Mouse (Mus musculus): ENCODE measurements at regions not wholly inside any gene's neighbourhood (a gene's known extent, or its start where the extent isn't known, plus 50 kb on each side); places are given as distances from the start of the nearest gene placed in this dataset.
A peak's percentile ranks its signal among the peaks of the same experiment; 100 is the strongest.

DNA sequence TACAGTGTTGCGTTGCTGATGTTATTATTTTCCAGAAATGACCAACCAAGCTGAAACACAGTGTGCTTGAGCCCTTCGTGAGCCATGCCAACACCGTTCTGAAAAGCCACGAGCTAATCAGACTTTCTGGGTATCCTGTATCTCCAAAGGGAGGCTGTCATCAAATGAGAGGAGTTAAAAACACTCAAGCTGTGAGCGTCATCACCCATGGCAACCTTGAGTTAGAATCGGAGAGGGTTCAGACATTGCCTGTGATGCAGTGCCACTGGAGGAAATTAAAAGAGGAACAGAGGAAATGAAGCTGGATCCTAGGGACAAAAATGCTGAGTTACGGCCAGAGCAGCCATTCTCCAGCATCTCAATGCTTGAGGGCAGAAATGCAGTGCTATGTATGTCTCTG lies 838.6 kb downstream of the Ntrk3 start:
- Histone ChIP-seq H3K9ac (ENCODE audit: low read depth, low read length) (no peak overlapping the region), H3K36me3 (ENCODE audit: control insufficient read depth, insufficient read depth, low read length) (no peaks in the 10 kb centered on the region), H3K4me2 (no peak overlapping the region), H3K27me3 (ENCODE audit: control insufficient read depth, insufficient read depth, low read length) (no peaks in the 10 kb centered on the region), H3K4me1 (ENCODE audit: control insufficient read depth, insufficient read depth, low read length) (no peaks in the 10 kb centered on the region), H3K27ac (ENCODE audit: low read depth, low read length) (no peak overlapping the region), H3K9me3 (replicated peaks; ENCODE audit: control insufficient read depth, low read length) (no peaks in the 10 kb centered on the region), H3K4me3 (ENCODE audit: low read depth, low read length) (no peak overlapping the region)
- no peak for ATAC-seq (replicated peaks; ENCODE audit: insufficient number of reproducible peaks, low FRiP score, low TSS enrichment)
- WGBS (ENCODE audit: insufficient replicate concordance), result 51% methylated on average over 7 of the region's 7 CpGs

- Histone ChIP-seq H3K27me3 (ENCODE audit: control insufficient read depth, insufficient read depth, low read length) (no peaks in the 10 kb centered on the region), H3K4me3 (ENCODE audit: low read depth, low read length) (no peak overlapping the region), H3K9me3 (replicated peaks; ENCODE audit: control insufficient read depth, low read length) (no peaks in the 10 kb centered on the region), H3K36me3 (ENCODE audit: control insufficient read depth, insufficient read depth, low read length) (no peaks in the 10 kb centered on the region), H3K4me2 (no peak overlapping the region), H3K27ac (ENCODE audit: low read depth, low read length) (no peak overlapping the region), H3K4me1 (ENCODE audit: control insufficient read depth, insufficient read depth, low read length) (no peaks in the 10 kb centered on the region), H3K9ac (ENCODE audit: low read depth, low read length) (no peak overlapping the region)
- ATAC-seq (replicated peaks; ENCODE audit: insufficient number of reproducible peaks, low FRiP score, low TSS enrichment), result no peak
- 71% methylated on average over 2 of the region's 2 CpGs for WGBS (ENCODE audit: insufficient replicate concordance)
These were observed 849.3 kb downstream of the Ntrk3 start for GRCm38 (mm10) chr7:77888543-77888942.

GRCm38 (mm10) chr7:77882605-77883354 lies 855.0 kb downstream of the Ntrk3 start:
- no peak overlapping the region for H3K4me3 ChIP-seq (ENCODE audit: low read depth, low read length)
- ATAC-seq (replicated peaks; ENCODE audit: insufficient number of reproducible peaks, low FRiP score, low TSS enrichment), result no peak
- H3K4me2 ChIP-seq, result no peak overlapping the region
- H3K36me3 ChIP-seq (ENCODE audit: control insufficient read depth, insufficient read depth, low read length), result no peaks in the 10 kb centered on the region
- H3K9me3 ChIP-seq (replicated peaks; ENCODE audit: control insufficient read depth, low read length), result no peaks in the 10 kb centered on the region
- no peaks in the 10 kb centered on the region for H3K4me1 ChIP-seq (ENCODE audit: control insufficient read depth, insufficient read depth, low read length)
- no peak overlapping the region for H3K27ac ChIP-seq (ENCODE audit: low read depth, low read length)
- no peaks in the 10 kb centered on the region for H3K27me3 ChIP-seq (ENCODE audit: control insufficient read depth, insufficient read depth, low read length)
- WGBS (ENCODE audit: insufficient replicate concordance), result 79% methylated on average over 5 of the region's 5 CpGs
- no peak overlapping the region for H3K9ac ChIP-seq (ENCODE audit: low read depth, low read length)

DNA sequence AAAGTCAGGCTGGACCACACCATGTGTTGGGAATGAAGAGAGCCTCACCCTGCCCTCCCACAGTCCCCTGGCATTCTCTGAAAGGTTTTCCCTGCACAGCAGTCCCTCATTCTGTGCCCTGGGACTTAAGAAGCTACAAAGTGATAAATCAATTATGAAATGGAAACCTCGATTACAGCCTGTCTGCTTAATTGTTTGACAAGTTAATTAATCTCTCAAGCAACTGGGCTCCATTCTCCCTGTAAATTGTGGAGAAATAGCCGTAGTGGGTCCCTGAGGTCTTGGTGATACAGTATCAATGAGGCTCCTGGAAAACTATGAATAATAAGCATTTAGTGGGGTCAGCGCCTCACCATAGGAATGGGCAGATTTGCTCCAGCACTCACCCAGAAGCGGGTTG lies 870.3 kb downstream of the Ntrk3 start:
- Histone ChIP-seq H3K4me3 (ENCODE audit: low read depth, low read length) (no peak overlapping the region), H3K27me3 (ENCODE audit: control insufficient read depth, insufficient read depth, low read length) (no peaks in the 10 kb centered on the region), H3K4me1 (ENCODE audit: control insufficient read depth, insufficient read depth, low read length) (no peaks in the 10 kb centered on the region), H3K36me3 (ENCODE audit: control insufficient read depth, insufficient read depth, low read length) (no peaks in the 10 kb centered on the region), H3K4me2 (no peak overlapping the region), H3K27ac (ENCODE audit: low read depth, low read length) (no peak overlapping the region), H3K9me3 (replicated peaks; ENCODE audit: control insufficient read depth, low read length) (no peaks in the 10 kb centered on the region), H3K9ac (ENCODE audit: low read depth, low read length) (no peak overlapping the region)
- no peak for ATAC-seq (replicated peaks; ENCODE audit: insufficient number of reproducible peaks, low FRiP score, low TSS enrichment)
- WGBS (ENCODE audit: insufficient replicate concordance), result 67% methylated on average over 4 of the region's 4 CpGs

- 77% methylated on average over 8 of the region's 8 CpGs for WGBS (ENCODE audit: insufficient replicate concordance)
- no peak overlapping the region for H3K4me3 ChIP-seq (ENCODE audit: low read depth, low read length)
These were observed 876.0 kb downstream of the Ntrk3 start for GRCm38 (mm10) chr7:77861841-77862240.

GRCm38 (mm10) chr7:77858436-77858835 lies 879.4 kb downstream of the Ntrk3 start:
- 48% methylated on average over 4 of the region's 4 CpGs for WGBS (ENCODE audit: insufficient replicate concordance)
- no peak overlapping the region for H3K4me2 ChIP-seq

More at GRCm38 (mm10) chr7:77861841-77862240, 876.0 kb downstream of the Ntrk3 start:
- Histone ChIP-seq H3K36me3 (ENCODE audit: control insufficient read depth, insufficient read depth, low read length) (no peaks in the 10 kb centered on the region), H3K9me3 (replicated peaks; ENCODE audit: control insufficient read depth, low read length) (no peaks in the 10 kb centered on the region), H3K4me2 (no peak overlapping the region), H3K9ac (ENCODE audit: low read depth, low read length) (no peak overlapping the region), H3K4me1 (ENCODE audit: control insufficient read depth, insufficient read depth, low read length) (no peaks in the 10 kb centered on the region), H3K27ac (ENCODE audit: low read depth, low read length) (no peak overlapping the region), H3K27me3 (ENCODE audit: control insufficient read depth, insufficient read depth, low read length) (no peaks in the 10 kb centered on the region)
- ATAC-seq (replicated peaks; ENCODE audit: insufficient number of reproducible peaks, low FRiP score, low TSS enrichment), result no peak

GRCm38 (mm10) chr7:77857979-77858378 lies 879.8 kb downstream of the Ntrk3 start:
- Histone ChIP-seq H3K4me2 (no peak overlapping the region), H3K4me3 (ENCODE audit: low read depth, low read length) (no peak overlapping the region), H3K27me3 (ENCODE audit: control insufficient read depth, insufficient read depth, low read length) (no peaks in the 10 kb centered on the region), H3K36me3 (ENCODE audit: control insufficient read depth, insufficient read depth, low read length) (no peaks in the 10 kb centered on the region), H3K4me1 (ENCODE audit: control insufficient read depth, insufficient read depth, low read length) (no peaks in the 10 kb centered on the region), H3K9ac (ENCODE audit: low read depth, low read length) (no peak overlapping the region), H3K27ac (ENCODE audit: low read depth, low read length) (no peak overlapping the region), H3K9me3 (replicated peaks; ENCODE audit: control insufficient read depth, low read length) (no peaks in the 10 kb centered on the region)
- WGBS (ENCODE audit: insufficient replicate concordance), result 34% methylated on average over 5 of the region's 5 CpGs
- no peak for ATAC-seq (replicated peaks; ENCODE audit: insufficient number of reproducible peaks, low FRiP score, low TSS enrichment)

More at GRCm38 (mm10) chr7:77858436-77858835, 879.4 kb downstream of the Ntrk3 start:
- Histone ChIP-seq H3K4me3 (ENCODE audit: low read depth, low read length) (no peak overlapping the region), H3K27ac (ENCODE audit: low read depth, low read length) (no peak overlapping the region), H3K36me3 (ENCODE audit: control insufficient read depth, insufficient read depth, low read length) (no peaks in the 10 kb centered on the region), H3K9me3 (replicated peaks; ENCODE audit: control insufficient read depth, low read length) (no peaks in the 10 kb centered on the region), H3K4me1 (ENCODE audit: control insufficient read depth, insufficient read depth, low read length) (no peaks in the 10 kb centered on the region), H3K27me3 (ENCODE audit: control insufficient read depth, insufficient read depth, low read length) (no peaks in the 10 kb centered on the region), H3K9ac (ENCODE audit: low read depth, low read length) (no peak overlapping the region)
- no peak for ATAC-seq (replicated peaks; ENCODE audit: insufficient number of reproducible peaks, low FRiP score, low TSS enrichment)

DNA sequence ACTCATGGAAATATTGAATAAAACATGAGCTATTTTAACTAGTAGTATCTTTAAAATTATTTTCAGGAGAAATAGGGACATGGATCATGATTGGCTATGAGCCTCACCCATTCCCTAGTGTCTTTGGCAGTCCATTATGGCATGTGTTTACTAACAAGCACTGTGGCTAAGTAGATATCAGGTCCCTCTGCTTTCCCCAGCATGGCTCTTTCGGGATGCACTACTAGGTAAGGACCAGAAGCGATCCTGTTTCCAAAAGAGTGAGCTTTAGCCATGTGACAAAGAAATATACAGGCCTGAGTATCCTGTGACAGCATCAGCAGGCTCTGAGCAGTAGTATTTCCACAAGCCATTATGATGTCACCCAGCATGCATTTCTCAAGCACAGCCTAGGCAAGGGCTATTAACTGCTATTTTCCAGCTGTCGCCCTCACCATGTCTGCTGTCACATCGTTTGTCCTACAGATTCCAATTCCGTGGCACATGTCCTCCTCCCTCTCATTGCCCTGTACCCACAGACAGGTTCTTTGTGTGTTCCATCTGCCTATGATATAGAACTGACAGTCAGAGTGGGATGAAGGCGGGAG lies 882.1 kb downstream of the Ntrk3 start:
- Histone ChIP-seq H3K27ac (ENCODE audit: low read depth, low read length) (no peak overlapping the region), H3K4me2 (no peak overlapping the region), H3K4me3 (ENCODE audit: low read depth, low read length) (no peak overlapping the region), H3K9ac (ENCODE audit: low read depth, low read length) (no peak overlapping the region), H3K9me3 (replicated peaks; ENCODE audit: control insufficient read depth, low read length) (no peaks in the 10 kb centered on the region), H3K27me3 (ENCODE audit: control insufficient read depth, insufficient read depth, low read length) (no peaks in the 10 kb centered on the region), H3K4me1 (ENCODE audit: control insufficient read depth, insufficient read depth, low read length) (no peaks in the 10 kb centered on the region), H3K36me3 (ENCODE audit: control insufficient read depth, insufficient read depth, low read length) (no peaks in the 10 kb centered on the region)
- ATAC-seq (replicated peaks; ENCODE audit: insufficient number of reproducible peaks, low FRiP score, low TSS enrichment), result 0 out of 2 replicates have a peak, but pooled peaks have one; percentile 26
- 65% methylated on average over 6 of the region's 6 CpGs for WGBS (ENCODE audit: insufficient replicate concordance)

- H3K4me1 ChIP-seq (ENCODE audit: control insufficient read depth, insufficient read depth, low read length), result no peaks in the 10 kb centered on the region
- no peaks in the 10 kb centered on the region for H3K27me3 ChIP-seq (ENCODE audit: control insufficient read depth, insufficient read depth, low read length)
- 86% methylated on average over 2 of the region's 2 CpGs for WGBS (ENCODE audit: insufficient replicate concordance)
- H3K4me3 ChIP-seq (ENCODE audit: low read depth, low read length), result no peak overlapping the region
- H3K9ac ChIP-seq (ENCODE audit: low read depth, low read length), result no peak overlapping the region
- no peak for ATAC-seq (replicated peaks; ENCODE audit: insufficient number of reproducible peaks, low FRiP score, low TSS enrichment)
- no peaks in the 10 kb centered on the region for H3K9me3 ChIP-seq (replicated peaks; ENCODE audit: control insufficient read depth, low read length)
- H3K27ac ChIP-seq (ENCODE audit: low read depth, low read length), result no peak overlapping the region
- no peaks in the 10 kb centered on the region for H3K36me3 ChIP-seq (ENCODE audit: control insufficient read depth, insufficient read depth, low read length)
- no peak overlapping the region for H3K4me2 ChIP-seq
These were observed 882.7 kb downstream of the Ntrk3 start for GRCm38 (mm10) chr7:77855077-77855476.
